Mouse (Mus musculus): ENCODE results near the gene Ddx58.

Ddx58 gene

GRCm38 (mm10) chr4:40182651-40183320, 56.8 kb downstream of the Ddx58 start:
- in situ Hi-C loops (cut with MboI): no loop called here

- in situ Hi-C loops (cut with MboI): no loop called here
These were observed 57.9 kb downstream of the Ddx58 start for GRCm38 (mm10) chr4:40181681-40182080.

DNA sequence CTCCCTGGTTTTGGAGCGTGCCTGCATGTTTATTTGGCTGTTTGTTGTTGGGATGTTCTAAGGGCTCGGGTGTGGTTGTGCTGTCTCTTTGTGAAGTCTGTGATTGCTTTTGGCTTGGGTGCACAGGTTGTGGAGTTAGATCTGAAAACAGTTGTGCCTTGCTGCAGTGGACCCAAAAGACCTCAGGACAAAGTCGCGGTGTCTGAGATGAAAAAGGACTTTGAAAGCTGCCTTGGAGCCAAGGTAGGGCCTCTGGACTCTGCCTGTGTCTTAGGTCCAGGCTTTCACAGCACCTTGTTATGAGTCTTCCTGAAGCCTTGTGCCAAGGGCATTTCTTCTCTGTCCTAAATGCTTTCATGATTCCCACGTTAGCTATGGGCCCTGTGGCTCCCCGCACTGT, 59.6 kb downstream of the Ddx58 start:
- in situ Hi-C loops (cut with MboI): no loop called here

DNA sequence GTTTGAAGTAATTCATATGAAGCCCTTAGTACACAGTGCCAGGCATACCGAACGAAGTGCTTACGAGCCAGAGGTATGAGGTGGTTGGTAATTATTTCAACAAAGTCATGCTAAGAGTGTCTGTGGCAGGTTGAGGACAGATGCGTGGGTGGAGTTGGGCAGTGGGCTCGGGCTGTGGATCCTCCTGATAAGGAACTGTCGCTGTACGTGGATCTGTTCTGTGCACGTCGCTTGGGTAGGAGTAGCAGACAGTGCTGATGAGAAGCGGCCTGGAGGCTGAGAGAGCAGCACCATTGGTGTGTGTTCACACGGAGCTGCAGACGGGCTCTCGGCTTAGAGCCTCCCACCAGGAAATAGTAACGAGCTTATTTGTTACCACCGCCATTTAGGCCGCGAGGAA, 61.0 kb downstream of the Ddx58 start:
- in situ Hi-C loops (cut with MboI): no loop called here

DNA sequence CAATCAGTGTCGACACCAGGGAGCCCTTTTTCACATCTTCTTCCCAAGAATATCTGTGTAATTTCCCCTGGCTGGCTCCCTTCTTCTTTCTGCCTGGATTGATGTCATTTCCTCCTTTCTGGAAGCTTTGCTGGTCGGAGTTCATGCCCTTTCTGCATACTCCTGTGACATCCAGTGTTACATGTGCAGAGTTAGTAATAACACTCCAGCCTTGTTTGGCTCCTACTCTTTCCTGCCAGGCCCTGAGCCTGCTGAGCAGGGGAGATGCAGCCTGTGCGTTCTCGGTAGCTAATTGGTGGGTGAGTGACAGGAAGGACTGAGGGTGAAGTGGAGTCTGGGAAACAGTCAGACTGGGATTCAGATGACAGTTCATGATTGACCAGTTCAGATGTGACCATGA, 65.3 kb downstream of the Ddx58 start:
- in situ Hi-C loops (cut with MboI): no loop called here

- in situ Hi-C loops (cut with MboI): no loop called here
These were observed 67.3 kb downstream of the Ddx58 start for GRCm38 (mm10) chr4:40172336-40172735.

- in situ Hi-C loops (cut with MboI): no loop called here
These were observed 68.2 kb downstream of the Ddx58 start for GRCm38 (mm10) chr4:40171477-40171876.

DNA sequence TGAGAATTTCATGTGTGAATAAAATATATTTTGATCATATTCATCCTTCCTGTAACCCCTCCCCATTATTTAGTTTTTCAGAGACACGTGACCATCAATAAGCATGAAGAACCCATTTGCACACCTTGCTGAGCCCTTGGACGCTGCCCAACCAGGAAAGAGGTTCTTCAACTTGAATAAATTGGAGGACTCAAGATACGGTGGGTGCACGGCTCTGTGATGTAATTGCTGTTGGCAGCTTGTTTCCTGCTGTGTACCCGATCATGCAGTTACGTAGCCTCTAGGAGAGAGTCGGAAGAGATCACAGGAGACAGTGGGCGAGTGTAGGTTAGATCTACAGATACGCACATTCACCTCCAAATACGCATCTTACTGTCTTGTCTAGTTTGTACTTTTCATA, 76.0 kb downstream of the Ddx58 start:
- in situ Hi-C loops (cut with MboI): no loop called here

- in situ Hi-C loops (cut with MboI): no loop called here
These were observed 78.8 kb downstream of the Ddx58 start for GRCm38 (mm10) chr4:40160591-40161434.

DNA sequence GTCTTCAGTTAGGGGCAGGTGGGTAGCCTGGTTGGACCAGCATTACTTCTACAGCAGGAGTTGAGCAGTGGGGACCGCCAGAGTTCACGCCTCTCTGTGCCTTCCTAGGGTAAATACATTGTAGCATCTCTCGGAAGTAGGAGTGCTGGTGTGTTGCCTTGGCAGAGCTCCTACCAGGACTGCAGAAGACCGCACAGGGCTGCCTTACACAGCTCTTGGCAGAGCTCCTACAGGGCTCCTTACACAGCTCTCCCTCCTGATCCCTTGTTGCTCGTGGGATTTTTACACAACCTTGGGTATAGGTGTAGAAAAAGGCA, 81.4 kb downstream of the Ddx58 start:
- in situ Hi-C loops (cut with MboI): no loop called here

GRCm38 (mm10) chr4:40157500-40158223, 82.0 kb downstream of the Ddx58 start:
- in situ Hi-C loops (cut with MboI): no loop called here

- in situ Hi-C loops (cut with MboI): no loop called here
These were observed 82.8 kb downstream of the Ddx58 start for GRCm38 (mm10) chr4:40156582-40157499.

GRCm38 (mm10) chr4:40156153-40156552, 83.5 kb downstream of the Ddx58 start:
- in situ Hi-C loops (cut with MboI): no loop called here

- in situ Hi-C loops (cut with MboI): no loop called here
These were observed 84.1 kb downstream of the Ddx58 start for GRCm38 (mm10) chr4:40155467-40155999.

GRCm38 (mm10) chr4:40154751-40155150, 84.9 kb downstream of the Ddx58 start:
- in situ Hi-C loops (cut with MboI): no loop called here

Measured in mature B cell (primary cell).